Comparison of ENCODE assay signal across 8 mouse cellular contexts in genomic region chr19:21175426-21175831, GRCm38 (mm10).
A peak's percentile ranks its signal among the peaks of the same experiment; 100 is the strongest.
DNase-seq lines count a peak whose midpoint lies in the region; ATAC-seq and TF ChIP-seq lines count a peak whose summit lies in the region.

No protein-coding gene starts in this region.

- no peaks in the 10 kb centered on the region for H3K9me3 ChIP-seq in liver, postnatal 0 days (ENCODE audit: low read length)

- ATAC-seq in liver, postnatal 0 days = no peak
- no peak for ATAC-seq in erythroblast, adult 5-6 weeks (replicated peaks; ENCODE audit: low FRiP score, poor library complexity, severe bottlenecking)

- no peak overlapping the region for H3K9ac ChIP-seq in liver, postnatal 0 days (replicated peaks)

- TF ChIP-seq EP300 in liver, postnatal 0 days (IDR thresholded peaks at IDR 0.05; ENCODE audit: low read depth) = no peak

- no peak overlapping the region for H3K4me2 ChIP-seq in liver, postnatal 0 days (ENCODE audit: low read depth, low read length)

- no peak overlapping the region for H3K27ac ChIP-seq in liver, postnatal 0 days (ENCODE audit: low read depth)
- H3K27ac ChIP-seq in layer of hippocampus, adult 2 months = no peak overlapping the region

- H3K36me3 ChIP-seq in liver, postnatal 0 days (replicated peaks; ENCODE audit: insufficient read depth, low read length) = no peaks in the 10 kb centered on the region

- no peak for TF ChIP-seq CTCF in liver, postnatal 0 days (IDR thresholded peaks at IDR 0.05; ENCODE audit: low read depth)
- TF ChIP-seq CTCF in layer of hippocampus, adult 2 months (conservative IDR thresholded peaks at IDR 0.05) = no peak

- no peak overlapping the region for H3K4me3 ChIP-seq in liver, postnatal 0 days (ENCODE audit: low read depth, low read length)
- no peak overlapping the region for H3K4me3 ChIP-seq in layer of hippocampus, adult 2 months

- DNase-seq in heart, adult 8-10 months (ENCODE audit: low spot score) = peak; percentile 37
- DNase-seq in heart, postnatal 4 days = no peak
- DNase-seq in urinary bladder, postnatal 14 days (ENCODE audit: low spot score) = peak; percentile 22
- no peak for DNase-seq in urinary bladder, postnatal 10 days (ENCODE audit: low spot score)
- peak; percentile 17 for DNase-seq in liver, postnatal 0 days
- no peak for DNase-seq in frontal cortex, adult 2 months (ENCODE audit: extremely low spot score in 1 of 2, low spot score in 1 of 2)
- DNase-seq in layer of hippocampus, adult 2 months (ENCODE audit: low spot score in 2 of 2) = no peak

- H3K4me1 ChIP-seq in liver, postnatal 0 days (ENCODE audit: insufficient read depth) = peaks cover 13% of the 10 kb centered on the region

- H3K27me3 ChIP-seq in liver, postnatal 0 days (ENCODE audit: insufficient read depth, low read length) = no peaks in the 10 kb centered on the region

- WGBS in liver, postnatal 0 days (ENCODE audit: insufficient replicate concordance) = 46% methylated on average over 3 of the region's 3 CpGs

Comparison
In these comparisons a context has a peak if more than half of its experiments do, and no peak if none do; other contexts are left out.
1. DNase-seq: peak in heart, adult 8-10 months (single experiment), urinary bladder, postnatal 14 days (single experiment) and liver, postnatal 0 days (single experiment); none in heart, postnatal 4 days (single experiment), urinary bladder, postnatal 10 days (single experiment), frontal cortex, adult 2 months (0 of 2) and layer of hippocampus, adult 2 months (0 of 2).